Comparison of ENCODE assay signal across 9 mouse cellular contexts in genomic region chr12:26311548-26311947, GRCm38 (mm10).
DNase-seq lines count a peak whose midpoint lies in the region; ATAC-seq and TF ChIP-seq lines count a peak whose summit lies in the region.
"Had no signal": no experiment of that assay in that cellular context is flagged by ENCODE, and none has a peak within 500 bp of the region (broad histone marks: within the 10 kb centered on the region; RNA-seq: fewer than 3 reads in every experiment).

No protein-coding gene starts in this region.

- no peak overlapping the region for H3K27ac ChIP-seq in heart, postnatal 0 days (ENCODE audit: low read depth)
- H3K27ac ChIP-seq in heart, embryonic 10.5 days, result no peak overlapping the region
- H3K27ac ChIP-seq: limb, embryonic 15.5 days had no signal

- no peak for TF ChIP-seq EP300 in heart, postnatal 0 days (IDR thresholded peaks at IDR 0.05; ENCODE audit: low read depth)

- TF ChIP-seq CTCF in heart, postnatal 0 days (IDR thresholded peaks at IDR 0.05; ENCODE audit: low read depth), result peak; percentile 83

- H3K36me3 ChIP-seq in heart, postnatal 0 days (replicated peaks; ENCODE audit: control insufficient read depth, insufficient read depth, low read length), result peaks cover 10% of the 10 kb centered on the region
- peaks cover 14% of the 10 kb centered on the region; the same call in 1 of the 2 replicates for H3K36me3 ChIP-seq in heart, embryonic 10.5 days

- no peaks in the 10 kb centered on the region for H3K27me3 ChIP-seq in heart, postnatal 0 days (ENCODE audit: control insufficient read depth, insufficient read depth, low read length)
- no peaks in the 10 kb centered on the region for H3K27me3 ChIP-seq in heart, embryonic 10.5 days (ENCODE audit: insufficient read depth, poor library complexity, severe bottlenecking)
- H3K27me3 ChIP-seq: limb, embryonic 15.5 days had no signal

- no peaks in the 10 kb centered on the region for H3K9me3 ChIP-seq in heart, postnatal 0 days (replicated peaks; ENCODE audit: control insufficient read depth, low read length)
- no peaks in the 10 kb centered on the region for H3K9me3 ChIP-seq in heart, embryonic 10.5 days
- H3K9me3 ChIP-seq: limb, embryonic 15.5 days had no signal

- H3K4me3 ChIP-seq in heart, postnatal 0 days (ENCODE audit: low read depth, low read length), result no peak overlapping the region
- no peak overlapping the region for H3K4me3 ChIP-seq in heart, embryonic 10.5 days
- H3K4me3 ChIP-seq: limb, embryonic 15.5 days had no signal

- no peak overlapping the region for H3K4me2 ChIP-seq in heart, postnatal 0 days (ENCODE audit: low read depth, low read length)
- H3K4me2 ChIP-seq: limb, embryonic 15.5 days had no signal

- H3K4me1 ChIP-seq in heart, postnatal 0 days (ENCODE audit: control insufficient read depth, insufficient read depth), result no peaks in the 10 kb centered on the region
- peaks cover 9% of the 10 kb centered on the region; the same call in 1 of the 2 replicates for H3K4me1 ChIP-seq in heart, embryonic 10.5 days
- H3K4me1 ChIP-seq: limb, embryonic 15.5 days had no signal

- ATAC-seq in heart, postnatal 0 days (ENCODE audit: insufficient read depth, low read depth), result no peak

- peak; percentile 53 for DNase-seq in heart, postnatal 0 days (ENCODE audit: low spot score)
- DNase-seq in heart, embryonic 10.5 days (ENCODE audit: low spot score), result no peak
- DNase-seq in B cell, adult 2 months, result peak; percentile 60 to 69
- DNase-seq in adrenal gland, postnatal 10 days, result peak; percentile 66
- peak; percentile 47 for DNase-seq in embryo, embryonic 11.5 days (ENCODE audit: low read depth, low spot score)
- DNase-seq in induced T-regulatory cell, adult 2 months (ENCODE audit: low read depth), result peak; percentile 84
- DNase-seq in lung, postnatal 36 days, result peak; percentile 78
- peak; percentile 19 to 57 for DNase-seq in spleen, postnatal 10 days (ENCODE audit: low spot score in 2 of 2)

- H3K9ac ChIP-seq in heart, postnatal 0 days (replicated peaks; ENCODE audit: low read depth, low read length), result no peak overlapping the region
- H3K9ac ChIP-seq: limb, embryonic 15.5 days had no signal
